9 mouse cellular contexts compared by ENCODE assay signal in the genomic region with DNA sequence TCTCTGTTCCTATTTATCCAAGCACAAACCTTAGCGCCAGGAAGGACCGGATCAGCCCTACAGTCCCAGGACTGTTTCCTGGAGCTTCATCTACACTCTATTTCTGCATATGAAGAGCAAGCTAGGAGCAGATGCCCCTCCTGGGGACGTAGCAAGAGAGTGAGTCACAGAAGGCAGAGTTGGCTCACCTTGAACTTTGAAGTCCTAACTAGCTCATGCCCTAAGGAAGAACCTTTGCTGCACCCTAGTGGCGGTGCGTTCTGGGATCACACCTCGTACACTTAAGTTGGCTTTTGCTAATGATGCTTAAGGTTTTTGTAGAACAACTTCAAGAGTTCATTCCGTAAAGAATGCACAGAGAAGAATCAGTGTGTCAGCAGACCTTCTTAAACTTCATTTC. TPM values are rescaled to one million over a fixed set of nuclear protein-coding genes. Genes with fewer than 3 reads are reported as not detected.
A peak's percentile ranks its signal among the peaks of the same experiment; 100 is the strongest.
DNase-seq lines count a peak whose midpoint lies in the region; ATAC-seq lines count a peak whose summit lies in the region.
"Had no signal": no experiment of that assay in that cellular context is flagged by ENCODE, and none has a peak within 500 bp of the region (broad histone marks: within the 10 kb centered on the region; RNA-seq: fewer than 3 reads in every experiment).

No protein-coding gene starts in this region.

- DNase-seq in CD4-positive, CD25-positive, alpha-beta regulatory T cell, adult 2 months (ENCODE audit: low read depth, low spot score) = peak; percentile 51
- peak; percentile 55 for DNase-seq in liver
- no peak for DNase-seq in liver, embryonic 11.5 days (ENCODE audit: low spot score)
- DNase-seq in adrenal gland, postnatal 25 days = peak; percentile 77
- peak; percentile 41 for DNase-seq in lung, postnatal 10 days
- peak; percentile 54 for DNase-seq in urinary bladder, postnatal 25 days (ENCODE audit: low spot score)

- no peak for ATAC-seq in CD4-positive, CD25-positive, alpha-beta regulatory T cell, adult 4 months
- ATAC-seq in liver, embryonic 11.5 days (replicated peaks; ENCODE audit: low FRiP score) = no peak
- peak; percentile 71 to 78; a peak in 3 of 4 replicates for ATAC-seq in hematopoietic stem cell, adult 5-6 weeks (replicated peaks in 1 of 2; ENCODE audit: insufficient read depth in 1 of 2, low FRiP score in 2 of 2, low TSS enrichment in 1 of 2, low read depth in 1 of 2, poor library complexity in 2 of 2, severe bottlenecking in 2 of 2)

- H3K27me3 ChIP-seq in liver, embryonic 11.5 days (replicated peaks; ENCODE audit: control insufficient read depth, insufficient read depth, low read length) = no peaks in the 10 kb centered on the region
- H3K27me3 ChIP-seq: neural tube, embryonic 12.5 days had no signal

- H3K9ac ChIP-seq in liver, embryonic 11.5 days (ENCODE audit: low read depth, low read length) = no peak overlapping the region
- H3K9ac ChIP-seq: neural tube, embryonic 12.5 days had no signal

- no peak overlapping the region for H3K4me3 ChIP-seq in liver, embryonic 11.5 days (ENCODE audit: low read depth, low read length)
- H3K4me3 ChIP-seq: neural tube, embryonic 12.5 days had no signal

- 24% methylated on average over 7 of the region's 7 CpGs for WGBS in liver, embryonic 11.5 days

- H3K4me2 ChIP-seq in liver, embryonic 11.5 days = no peak overlapping the region
- H3K4me2 ChIP-seq: neural tube, embryonic 12.5 days had no signal

- H3K27ac ChIP-seq in liver, embryonic 11.5 days (ENCODE audit: low read depth, low read length) = no peak overlapping the region
- H3K27ac ChIP-seq: neural tube, embryonic 12.5 days had no signal

- H3K36me3 ChIP-seq in liver, embryonic 11.5 days (ENCODE audit: control insufficient read depth, insufficient read depth, low read length) = no peaks in the 10 kb centered on the region
- H3K36me3 ChIP-seq: neural tube, embryonic 12.5 days had no signal

- no peaks in the 10 kb centered on the region for H3K9me3 ChIP-seq in liver, embryonic 11.5 days (ENCODE audit: control insufficient read depth, low read length)
- H3K9me3 ChIP-seq: neural tube, embryonic 12.5 days had no signal

- H3K4me1 ChIP-seq in liver, embryonic 11.5 days (replicated peaks; ENCODE audit: control insufficient read depth, insufficient read depth, low read length) = no peaks in the 10 kb centered on the region
- H3K4me1 ChIP-seq: neural tube, embryonic 12.5 days had no signal

RNA-seq across cellular contexts. Expression of a gene that starts 25.3 kb away (rescaled TPM):
- polyA plus RNA-seq in CD4-positive, CD25-positive, alpha-beta regulatory T cell, adult 4 months (2017; shearing (Covaris generic)) = 10 to 100 TPM; 64.3 to 78.8 TPM
- polyA plus RNA-seq in liver, embryonic 11.5 days (2014; fragmentation: Nextera tagmentation; extraction: Ambion mirVana) = 52.8 and 68.8 TPM in 2 replicates
- total RNA-seq in adrenal gland, postnatal 25 days (2021) = 63.4 and 66.8 TPM in 2 replicates
- total RNA-seq in hematopoietic stem cell, adult 5-6 weeks (2017) = 155 and 291 TPM in 2 replicates

Comparison
In these comparisons a context has a peak if more than half of its experiments do, and no peak if none do; other contexts are left out.
1. ATAC-seq: peak in hematopoietic stem cell, adult 5-6 weeks (2 of 2); none in CD4-positive, CD25-positive, alpha-beta regulatory T cell, adult 4 months (single experiment) and liver, embryonic 11.5 days (single experiment).